Mouse (Mus musculus) stomach, embryonic 16.5 days (tissue): ENCODE results near the gene Aspg. TPM values are rescaled to one million over a fixed set of nuclear protein-coding genes. Genes with fewer than 3 reads are reported as not detected.

Experiments
- ATAC-seq: fragments of 200-750 bp; cut with Nextera tagmentation; 2 replicates; pipeline ENCODE4 v1.8.0; 2017; ENCODE audit warnings: moderate number of reproducible peaks, moderate TSS enrichment; ENCODE audit not compliant: insufficient read depth, low FRiP score
- H3K27ac ChIP-seq: fragments of 300-500 bp; sonication (generic); 2 replicates; pipeline ENCODE4 v1.5.1; 2014; ENCODE audit warnings: low read length
- H3K27me3 ChIP-seq: fragments of 300-500 bp; sonication (generic); 2 replicates; pipeline ENCODE4 v1.6.1; 2014; ENCODE audit warnings: low read length, control low read depth, mixed read lengths; ENCODE audit not compliant: control insufficient read depth, insufficient read depth
- H3K36me3 ChIP-seq: fragments of 300-500 bp; sonication (generic); 2 replicates; pipeline ENCODE4 v1.6.1; 2014; ENCODE audit warnings: low read length; ENCODE audit not compliant: control insufficient read depth, insufficient read depth
- H3K4me1 ChIP-seq: fragments of 300-500 bp; sonication (generic); 2 replicates; pipeline ENCODE4 v1.6.1; 2014; ENCODE audit warnings: low read length, control low read depth, mixed read lengths; ENCODE audit not compliant: control insufficient read depth, insufficient read depth
- H3K4me2 ChIP-seq: fragments of 300-500 bp; sonication (generic); 2 replicates; pipeline ENCODE4 v1.6.1; 2014; ENCODE audit warnings: low read depth, low read length, mixed read lengths
- H3K4me3 ChIP-seq: fragments of 300-500 bp; sonication (generic); replicated peaks from 2 replicates; pipeline ENCODE4 v1.5.1; 2014; ENCODE audit warnings: mild to moderate bottlenecking, low read length
- H3K9ac ChIP-seq: fragments of 300-500 bp; sonication (generic); 2 replicates; pipeline ENCODE4 v1.6.1; 2014; ENCODE audit warnings: low read length
- H3K9me3 ChIP-seq: fragments of 300-500 bp; sonication (generic); replicated peaks from 2 replicates; pipeline ENCODE4 v1.6.1; 2016; ENCODE audit warnings: low read length, control low read depth; ENCODE audit not compliant: control insufficient read depth
- WGBS: fragments of 180-500 bp; shearing (Covaris S2); extraction: QIAGEN DNeasy Blood & Tissue Kit; methylation state at CpG from one replicate; pipeline ENCODE4 v1.1.7; 2014; 5-methylcytosine and 5-hydroxymethylcytosine counted together
- polyA plus RNA-seq: library from polyadenylated mRNA; unstranded; fragments of >200 nt; fragmentation: Nextera tagmentation; extraction: Ambion mirVana; gene quantifications from 2 replicates; pipeline ENCODE4 v1.2.1, GENCODE M21; 2015

The Aspg gene
- polyA plus RNA-seq = 3.8 and 5.2 TPM in 2 replicates

DNA sequence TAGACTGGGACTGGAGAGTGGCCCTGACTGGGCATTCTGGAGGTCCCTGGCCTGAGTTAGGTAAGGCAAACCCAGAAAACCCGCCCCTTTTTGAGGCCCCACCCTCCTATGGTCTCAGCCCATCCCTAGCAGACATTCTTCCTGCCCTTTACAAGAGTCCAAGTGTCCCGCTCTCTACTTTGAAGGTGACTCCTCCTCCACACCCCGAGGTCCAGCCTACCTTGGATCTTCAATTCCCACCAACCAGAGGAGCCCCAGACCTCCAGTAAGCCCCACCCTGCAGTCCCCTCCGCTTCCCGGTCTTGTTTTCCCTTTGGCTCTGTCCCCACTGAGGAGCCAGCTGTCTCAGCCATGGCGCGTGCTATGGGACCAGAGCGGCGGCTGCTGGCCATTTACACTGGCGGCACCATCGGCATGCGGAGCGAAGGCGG is at the start of gene Aspg:
Gene Aspg, plus strand, starts transcription at position 139 of the 431 bp plus-strand sequence.
- Histone ChIP-seq H3K9me3 (no peaks in the 10 kb centered on the region), H3K4me1 (0 out of 2 replicates have a peak, but pooled peaks cover 3% of the 10 kb centered on the region), H3K9ac (no peak within 1 kb of the TSS), H3K27me3 (no peaks in the 10 kb centered on the region), H3K4me2 (peak within 1 kb of the TSS; percentile 49), H3K36me3 (no peaks in the 10 kb centered on the region), H3K27ac (no peak within 1 kb of the TSS), H3K4me3 (peak within 1 kb of the TSS; percentile 24)
- peak; percentile 72 for ATAC-seq
- WGBS = 2% methylated on average over 14 of the region's 14 CpGs

DNA sequence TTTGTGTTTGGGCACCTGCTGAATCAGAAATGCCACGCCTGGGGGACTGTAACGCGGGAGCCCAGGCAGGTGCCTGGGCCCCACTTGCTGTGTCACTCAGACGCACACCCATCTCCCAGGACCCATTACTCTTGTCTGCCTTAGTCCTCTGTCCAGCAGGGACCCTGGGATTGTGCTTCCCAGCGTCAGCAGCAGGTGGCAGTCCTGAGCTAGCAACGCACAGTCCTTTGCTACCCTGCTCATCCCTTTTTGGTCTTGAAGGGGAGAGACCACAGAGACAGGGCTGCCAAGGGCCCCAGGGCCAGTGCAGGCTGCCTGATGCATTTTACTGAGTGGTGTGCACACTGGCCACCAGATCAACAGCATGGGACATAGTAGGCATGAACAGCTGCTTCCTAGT is 28.8 kb upstream of the Aspg start:
- no peak overlapping the region for H3K27ac ChIP-seq
- H3K4me2 ChIP-seq = no peak overlapping the region
- WGBS = 5% methylated on average over 6 of the region's 6 CpGs
- no peaks in the 10 kb centered on the region for H3K27me3 ChIP-seq
- no peak overlapping the region for H3K9ac ChIP-seq
- no peaks in the 10 kb centered on the region for H3K36me3 ChIP-seq
- no peaks in the 10 kb centered on the region for H3K9me3 ChIP-seq
- H3K4me3 ChIP-seq = no peak overlapping the region
- no peaks in the 10 kb centered on the region for H3K4me1 ChIP-seq
- 0 out of 2 replicates have a peak, but pooled peaks have one; percentile 29 for ATAC-seq

DNA sequence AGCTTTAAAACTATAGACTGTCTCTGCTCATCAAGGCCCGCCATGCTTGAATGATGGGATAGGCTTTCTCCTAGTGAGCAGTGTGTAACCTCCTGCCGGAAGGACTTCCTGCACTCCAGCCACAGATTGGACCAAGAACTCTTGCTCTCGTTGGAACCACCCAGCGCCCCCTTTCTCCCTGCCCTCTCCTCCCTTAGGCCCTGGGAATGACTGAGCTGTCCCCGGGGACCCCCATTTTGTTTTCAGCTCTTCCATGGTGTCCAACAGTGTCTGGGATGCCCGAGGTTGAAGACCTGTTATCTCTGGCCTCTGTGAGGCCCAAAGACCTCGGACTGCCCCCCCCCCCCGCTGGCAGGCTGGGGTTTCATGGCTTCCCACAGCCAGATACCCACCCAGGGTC is 26.6 kb upstream of the Aspg start:
- no peak overlapping the region for H3K4me2 ChIP-seq
- H3K27me3 ChIP-seq = no peaks in the 10 kb centered on the region
- 70% methylated on average over 8 of the region's 8 CpGs for WGBS
- no peaks in the 10 kb centered on the region for H3K4me1 ChIP-seq
- no peak for ATAC-seq
- no peak overlapping the region for H3K27ac ChIP-seq
- H3K4me3 ChIP-seq = no peak overlapping the region
- no peak overlapping the region for H3K9ac ChIP-seq
- no peaks in the 10 kb centered on the region for H3K36me3 ChIP-seq
- no peaks in the 10 kb centered on the region for H3K9me3 ChIP-seq

DNA sequence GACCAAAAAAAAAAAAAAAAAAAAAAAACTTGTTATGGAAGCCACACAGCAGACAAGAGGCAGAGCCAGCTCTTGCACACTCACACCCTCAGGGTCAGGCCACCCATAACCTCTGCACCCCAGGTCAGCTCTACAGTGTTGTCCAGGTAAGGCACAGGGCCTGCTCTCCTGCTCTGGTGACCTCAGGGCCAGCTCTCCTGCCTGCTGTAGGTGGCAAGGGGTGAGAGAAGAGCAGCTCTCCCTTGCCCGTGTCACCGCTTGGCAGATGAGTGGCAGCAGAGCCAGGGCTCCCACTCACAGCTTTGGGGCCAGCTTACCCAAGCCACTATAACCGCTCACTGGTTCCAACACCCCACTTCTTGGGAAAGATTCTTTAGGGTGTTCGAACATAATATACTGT is 25.6 kb upstream of the Aspg start:
- Histone ChIP-seq H3K4me1 (no peaks in the 10 kb centered on the region), H3K27me3 (no peaks in the 10 kb centered on the region), H3K27ac (no peak overlapping the region), H3K4me3 (no peak overlapping the region), H3K9ac (no peak overlapping the region), H3K9me3 (no peaks in the 10 kb centered on the region), H3K4me2 (no peak overlapping the region), H3K36me3 (no peaks in the 10 kb centered on the region)
- WGBS = 88% methylated on average over 4 of the region's 4 CpGs
- no peak for ATAC-seq

DNA sequence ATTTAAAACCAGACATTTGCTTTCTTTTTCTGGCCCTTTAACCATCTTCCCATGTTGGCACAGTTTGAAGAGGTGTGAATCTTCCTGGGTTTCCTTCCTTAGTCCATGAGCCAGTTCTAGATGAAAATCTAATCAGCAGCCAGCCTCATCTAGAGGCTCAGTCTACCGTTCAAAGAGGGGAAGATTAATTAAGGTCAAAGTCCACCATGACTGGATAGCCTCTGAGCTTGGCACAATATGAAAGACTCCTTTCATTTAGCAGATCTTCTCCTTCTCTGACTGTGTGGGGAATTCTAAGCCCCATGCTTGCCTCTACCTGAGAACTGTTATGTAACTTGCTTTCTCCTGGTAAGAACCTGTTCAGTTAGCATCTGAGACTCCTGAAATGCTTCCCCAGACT is 24.2 kb upstream of the Aspg start:
- H3K36me3 ChIP-seq = no peaks in the 10 kb centered on the region
- no peak overlapping the region for H3K4me2 ChIP-seq
- no peak for ATAC-seq
- no peak overlapping the region for H3K27ac ChIP-seq
- WGBS = 23% methylated on average over 1 of the region's 1 CpGs
- H3K4me3 ChIP-seq = no peak overlapping the region
- no peak overlapping the region for H3K9ac ChIP-seq
- no peaks in the 10 kb centered on the region for H3K4me1 ChIP-seq
- H3K9me3 ChIP-seq = no peaks in the 10 kb centered on the region
- H3K27me3 ChIP-seq = no peaks in the 10 kb centered on the region

DNA sequence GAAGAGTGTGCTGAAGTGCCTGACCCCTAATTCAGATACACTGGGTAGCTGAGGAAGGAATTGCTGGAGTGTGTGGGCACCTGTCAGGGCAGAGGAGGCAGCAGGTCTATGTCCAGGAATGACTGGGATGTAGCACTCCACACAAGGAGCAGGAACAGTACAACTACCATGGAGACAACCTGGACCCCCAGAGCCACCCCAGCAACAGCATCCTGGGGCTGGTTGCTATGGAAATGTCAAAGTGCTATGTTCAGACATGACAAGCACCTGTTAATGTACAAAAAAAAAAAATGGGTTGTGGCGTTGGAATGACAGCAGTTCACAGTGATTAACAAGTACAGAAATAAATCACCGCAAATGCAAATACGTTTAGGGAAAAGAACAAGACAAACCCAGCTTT is 20.2 kb upstream of the Aspg start:
- ATAC-seq = no peak
- 72% methylated on average over 3 of the region's 3 CpGs for WGBS
- H3K27me3 ChIP-seq = no peaks in the 10 kb centered on the region; the same call in 1 of the 2 replicates
- H3K27ac ChIP-seq = no peak overlapping the region
- H3K4me1 ChIP-seq = no peaks in the 10 kb centered on the region
- no peak overlapping the region for H3K4me3 ChIP-seq
- H3K4me2 ChIP-seq = no peak overlapping the region
- no peaks in the 10 kb centered on the region for H3K9me3 ChIP-seq
- H3K9ac ChIP-seq = no peak overlapping the region
- H3K36me3 ChIP-seq = no peaks in the 10 kb centered on the region

DNA sequence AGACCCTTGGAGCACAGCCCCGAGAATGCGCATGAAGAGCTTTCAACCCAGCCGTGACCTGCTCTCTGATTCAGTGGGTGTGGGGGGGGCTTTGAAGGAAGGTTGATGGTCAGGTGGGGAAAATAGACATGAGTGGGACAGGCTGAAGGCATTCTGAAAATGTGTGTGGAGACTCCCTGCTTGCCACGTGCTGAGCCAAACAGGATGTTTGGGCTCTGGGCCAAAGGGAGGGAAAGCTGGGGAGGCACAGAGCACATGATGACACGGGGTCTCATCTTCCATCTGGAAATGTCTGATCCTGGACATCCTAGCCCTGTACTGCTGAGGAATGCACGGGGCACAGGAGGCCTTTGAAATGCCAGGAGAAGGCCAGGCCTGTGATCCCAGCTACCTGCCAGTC is 19.8 kb upstream of the Aspg start:
- Histone ChIP-seq H3K4me2 (no peak overlapping the region), H3K27ac (no peak overlapping the region), H3K4me3 (no peak overlapping the region), H3K9ac (no peak overlapping the region), H3K9me3 (no peaks in the 10 kb centered on the region), H3K27me3 (no peaks in the 10 kb centered on the region; the same call in 1 of the 2 replicates), H3K4me1 (no peaks in the 10 kb centered on the region), H3K36me3 (no peaks in the 10 kb centered on the region)
- 47% methylated on average over 6 of the region's 6 CpGs for WGBS
- no peak for ATAC-seq

DNA sequence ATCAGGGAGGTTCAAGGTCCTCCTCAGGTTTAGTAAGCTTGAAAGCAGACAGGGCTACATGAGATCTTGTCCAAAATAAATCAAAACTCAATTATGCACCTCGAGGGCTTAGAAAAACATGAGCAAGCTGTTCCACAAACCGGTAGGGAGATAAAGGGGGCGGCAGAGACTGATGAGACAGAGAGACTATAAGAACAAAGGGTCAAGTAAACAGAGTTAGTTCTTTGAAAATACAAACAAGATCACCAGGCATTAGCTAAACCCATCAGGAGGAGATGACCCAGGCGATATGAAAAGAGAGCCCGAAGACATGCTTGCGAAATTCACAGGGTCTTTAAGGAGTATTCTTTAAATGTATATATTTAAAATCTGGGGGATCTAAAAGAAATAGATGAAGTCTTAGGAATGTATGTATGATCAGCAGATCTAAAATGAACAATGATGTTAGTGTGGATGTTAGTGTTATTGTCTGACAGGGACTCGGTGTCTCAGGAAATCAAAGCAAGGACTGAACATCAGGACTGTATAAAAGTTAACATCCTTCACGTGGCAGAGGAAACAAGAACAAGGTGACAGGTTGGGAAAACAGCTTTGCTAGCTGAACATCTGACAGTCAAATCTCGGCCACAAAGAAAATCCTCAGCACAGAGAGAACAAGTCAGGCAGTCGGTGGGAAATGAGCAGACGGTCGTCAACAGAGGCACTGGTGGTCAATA is 17.7 kb upstream of the Aspg start:
- Histone ChIP-seq H3K36me3 (no peaks in the 10 kb centered on the region), H3K4me2 (no peak overlapping the region), H3K9me3 (no peaks in the 10 kb centered on the region), H3K4me3 (no peak overlapping the region), H3K27me3 (no peaks in the 10 kb centered on the region; the same call in 1 of the 2 replicates), H3K9ac (no peak overlapping the region), H3K4me1 (no peaks in the 10 kb centered on the region), H3K27ac (no peak overlapping the region)
- WGBS = 28% methylated on average over 12 of the region's 12 CpGs
- no peak for ATAC-seq

DNA sequence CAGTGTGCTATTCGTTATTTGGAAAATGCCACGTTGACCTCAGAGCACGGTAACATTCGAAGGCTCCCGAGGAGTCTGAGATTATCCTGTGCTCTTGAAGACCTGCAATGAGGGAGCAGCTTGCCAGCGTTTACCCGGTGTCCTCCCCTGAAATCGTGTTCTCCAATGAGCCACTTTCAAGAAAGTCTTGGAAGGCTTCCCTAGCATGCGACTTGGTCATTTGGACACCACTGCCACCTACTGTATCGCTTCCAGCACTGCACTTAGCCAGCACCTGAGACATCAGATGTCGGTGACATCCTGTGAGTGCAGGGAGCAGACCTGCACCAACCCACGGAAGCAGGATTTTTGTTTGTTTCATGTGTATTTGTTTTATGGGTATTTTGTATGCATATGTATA is 15.4 kb upstream of the Aspg start:
- no peak overlapping the region for H3K9ac ChIP-seq
- no peaks in the 10 kb centered on the region for H3K9me3 ChIP-seq
- WGBS = 6% methylated on average over 12 of the region's 12 CpGs
- no peaks in the 10 kb centered on the region; the same call in 1 of the 2 replicates for H3K27me3 ChIP-seq
- no peaks in the 10 kb centered on the region for H3K4me1 ChIP-seq
- H3K4me2 ChIP-seq = peak overlapping the region; percentile 26; the same call in 1 of the 2 replicates
- H3K4me3 ChIP-seq = no peak overlapping the region
- H3K27ac ChIP-seq = no peak overlapping the region
- no peak for ATAC-seq
- H3K36me3 ChIP-seq = no peaks in the 10 kb centered on the region
